8 mouse cellular contexts compared by ENCODE assay signal in genomic region chr7:30194884-30195283, GRCm38 (mm10). TPM values are rescaled to one million over a fixed set of nuclear protein-coding genes. Genes with fewer than 3 reads are reported as not detected.
DNase-seq lines count a peak whose midpoint lies in the region; ATAC-seq and TF ChIP-seq lines count a peak whose summit lies in the region.

No protein-coding gene starts in this region.

- intact Hi-C loops in heart, postnatal 14 days (cut with DNase I) = no loop called here

- no peaks in the 10 kb centered on the region for H3K27me3 ChIP-seq in E14TG2a.4 (ENCODE audit: insufficient read depth, low read length)
- no peaks in the 10 kb centered on the region for H3K27me3 ChIP-seq in forebrain, embryonic 13.5 days
- no peaks in the 10 kb centered on the region for H3K27me3 ChIP-seq in neural tube, embryonic 15.5 days (replicated peaks)

- no peaks in the 10 kb centered on the region for H3K9me3 ChIP-seq in E14TG2a.4 (ENCODE audit: low read length)
- no peaks in the 10 kb centered on the region for H3K9me3 ChIP-seq in forebrain, embryonic 13.5 days (replicated peaks)
- H3K9me3 ChIP-seq in neural tube, embryonic 15.5 days (replicated peaks) = no peaks in the 10 kb centered on the region

- H3K9ac ChIP-seq in forebrain, embryonic 13.5 days = peak overlapping the region; percentile 75
- peak overlapping the region; percentile 68 for H3K9ac ChIP-seq in neural tube, embryonic 15.5 days (replicated peaks)

- peak; percentile 91 for ATAC-seq in forebrain, embryonic 13.5 days
- peak; percentile 90 for ATAC-seq in neural tube, embryonic 15.5 days (ENCODE audit: low FRiP score)

- DNase-seq in c-Kit-positive CD71-positive TER-119-positive erythroid progenitor cells, embryonic 14.5 days (ENCODE audit: low spot score) = peak; percentile 94
- DNase-seq in heart, postnatal 14 days = peak; percentile 97 to 98
- peak; percentile 94 for DNase-seq in layer of hippocampus, adult 11-12 months (ENCODE audit: low spot score)
- peak; percentile 95 to 97 for DNase-seq in lung, adult 18-20 months
- DNase-seq in testis, postnatal 14 days (ENCODE audit: low spot score) = peak; percentile 89

- peak overlapping the region; percentile 78 for H3K27ac ChIP-seq in forebrain, embryonic 13.5 days
- H3K27ac ChIP-seq in neural tube, embryonic 15.5 days (replicated peaks) = peak overlapping the region; percentile 79

- H3K4me1 ChIP-seq in E14TG2a.4 (replicated peaks; ENCODE audit: low read depth, low read length) = peaks cover 80% of the 10 kb centered on the region
- H3K4me1 ChIP-seq in forebrain, embryonic 13.5 days = peaks cover 26% of the 10 kb centered on the region
- H3K4me1 ChIP-seq in neural tube, embryonic 15.5 days = peaks cover 33% of the 10 kb centered on the region

- H3K36me3 ChIP-seq in E14TG2a.4 (ENCODE audit: insufficient read depth, low read length) = peaks cover 38% of the 10 kb centered on the region
- peaks cover 29% of the 10 kb centered on the region for H3K36me3 ChIP-seq in forebrain, embryonic 13.5 days (ENCODE audit: poor library complexity, severe bottlenecking)
- peaks cover 25% of the 10 kb centered on the region for H3K36me3 ChIP-seq in neural tube, embryonic 15.5 days

- H3K4me3 ChIP-seq in E14TG2a.4 (replicated peaks; ENCODE audit: low read length) = peak overlapping the region; percentile 95
- peak overlapping the region; percentile 71 for H3K4me3 ChIP-seq in forebrain, embryonic 13.5 days
- peak overlapping the region; percentile 62 for H3K4me3 ChIP-seq in neural tube, embryonic 15.5 days (replicated peaks)

- WGBS in forebrain, embryonic 13.5 days = 0% methylated on average over 28 of the region's 28 CpGs
- WGBS in neural tube, embryonic 15.5 days = under 1% methylated on average over 28 of the region's 28 CpGs

- no peak for TF ChIP-seq CTCF in E14TG2a.4 (conservative IDR thresholded peaks at IDR 0.05; ENCODE audit: low read length)

- H3K4me2 ChIP-seq in forebrain, embryonic 13.5 days = peak overlapping the region; percentile 84
- H3K4me2 ChIP-seq in neural tube, embryonic 15.5 days = peak overlapping the region; percentile 67

RNA-seq across cellular contexts. Expression of gene Capns1, which starts 3.7 kb away (rescaled TPM):
- 51.9 and 54.9 TPM in 2 replicates for polyA plus RNA-seq in forebrain, embryonic 13.5 days (2015; fragmentation: Nextera tagmentation; extraction: Ambion mirVana)
- total RNA-seq in heart, postnatal 14 days (2021) = 100 to 1,000 TPM; 285 to 301 TPM
- 88.7 and 88.9 TPM in 2 replicates for polyA plus RNA-seq in neural tube, embryonic 15.5 days (2015; fragmentation: Nextera tagmentation; extraction: Ambion mirVana)

RNA-seq across cellular contexts. Expression of gene Cox7a1, which starts 10.9 kb away (rescaled TPM):
- polyA plus RNA-seq in forebrain, embryonic 13.5 days (2015; fragmentation: Nextera tagmentation; extraction: Ambion mirVana) = 1.7 and 4.4 TPM in 2 replicates
- 1,000 to 10,000 TPM; 1,873 to 1,882 TPM for total RNA-seq in heart, postnatal 14 days (2021)
- 5.7 and 5.9 TPM in 2 replicates for polyA plus RNA-seq in neural tube, embryonic 15.5 days (2015; fragmentation: Nextera tagmentation; extraction: Ambion mirVana)

RNA-seq across cellular contexts. Expression of gene Zfp146, which starts 25.3 kb away (rescaled TPM):
- polyA plus RNA-seq in forebrain, embryonic 13.5 days (2015; fragmentation: Nextera tagmentation; extraction: Ambion mirVana) = 19.5 and 23.7 TPM in 2 replicates
- 10 to 100 TPM; 29.6 to 34.9 TPM for total RNA-seq in heart, postnatal 14 days (2021)
- 11.3 and 12.4 TPM in 2 replicates for polyA plus RNA-seq in neural tube, embryonic 15.5 days (2015; fragmentation: Nextera tagmentation; extraction: Ambion mirVana)

RNA-seq across cellular contexts. Expression of gene Polr2i, which starts 36.9 kb away (rescaled TPM):
- polyA plus RNA-seq in forebrain, embryonic 13.5 days (2015; fragmentation: Nextera tagmentation; extraction: Ambion mirVana) = 189 and 194 TPM in 2 replicates
- 10 to 100 TPM; 52.8 to 55.5 TPM for total RNA-seq in heart, postnatal 14 days (2021)
- polyA plus RNA-seq in neural tube, embryonic 15.5 days (2015; fragmentation: Nextera tagmentation; extraction: Ambion mirVana) = 165 and 194 TPM in 2 replicates

RNA-seq across cellular contexts. Expression of gene Tbcb, which starts 37.2 kb away (rescaled TPM):
- 318 and 339 TPM in 2 replicates for polyA plus RNA-seq in forebrain, embryonic 13.5 days (2015; fragmentation: Nextera tagmentation; extraction: Ambion mirVana)
- total RNA-seq in heart, postnatal 14 days (2021) = 10 to 100 TPM; 47.4 to 60.8 TPM
- polyA plus RNA-seq in neural tube, embryonic 15.5 days (2015; fragmentation: Nextera tagmentation; extraction: Ambion mirVana) = 405 and 478 TPM in 2 replicates

Comparison
In these comparisons a context has a peak if more than half of its experiments do, and no peak if none do; other contexts are left out.
1. Peak in every context shown above with its lines: DNase-seq, ATAC-seq, H3K4me3 ChIP-seq and H3K27ac ChIP-seq.